Mouse (Mus musculus) limb, embryonic 15.5 days (tissue): ENCODE results near the gene Psmd1. TPM values are rescaled to one million over a fixed set of nuclear protein-coding genes. Genes with fewer than 3 reads are reported as not detected.

Experiments
- ATAC-seq: fragments of 200-750 bp; cut with Nextera tagmentation; 2 replicates; pipeline ENCODE4 v1.8.0; 2017; ENCODE audit warnings: low read depth, moderate TSS enrichment; ENCODE audit not compliant: insufficient number of reproducible peaks, low FRiP score, low TSS enrichment
- H3K27ac ChIP-seq: fragments of 300-500 bp; sonication (generic); 2 replicates; pipeline ENCODE4 v1.5.1; 2015; ENCODE audit warnings: moderate library complexity, mild to moderate bottlenecking, inconsistent platforms
- H3K27me3 ChIP-seq: fragments of 300-500 bp; sonication (generic); 2 replicates; pipeline ENCODE4 v1.6.1; 2015; ENCODE audit warnings: inconsistent platforms
- H3K36me3 ChIP-seq: fragments of 300-500 bp; sonication (generic); 2 replicates; pipeline ENCODE4 v1.6.1; 2015; ENCODE audit warnings: inconsistent platforms
- H3K4me1 ChIP-seq: fragments of 300-500 bp; sonication (generic); 2 replicates; pipeline ENCODE4 v1.6.1; 2015; ENCODE audit warnings: inconsistent platforms
- H3K4me2 ChIP-seq: fragments of 300-500 bp; sonication (generic); 2 replicates; pipeline ENCODE4 v1.6.1; 2015; ENCODE audit warnings: mild to moderate bottlenecking, inconsistent platforms
- H3K4me3 ChIP-seq: fragments of 300-500 bp; sonication (generic); 2 replicates; pipeline ENCODE4 v1.5.1; 2015; ENCODE audit warnings: mild to moderate bottlenecking, inconsistent platforms
- H3K9ac ChIP-seq: fragments of 300-500 bp; sonication (generic); 2 replicates; pipeline ENCODE4 v1.6.1; 2015; ENCODE audit warnings: inconsistent platforms
- H3K9me3 ChIP-seq: fragments of 300-500 bp; sonication (generic); 2 replicates; pipeline ENCODE4 v1.6.1; 2016; ENCODE audit warnings: inconsistent platforms
- WGBS: fragments of 180-500 bp; shearing (Covaris S2); methylation state at CpG from one replicate; pipeline ENCODE4 v1.1.7; 2015; 5-methylcytosine and 5-hydroxymethylcytosine counted together
- polyA plus RNA-seq: library from polyadenylated mRNA; unstranded; fragments of >200 nt; fragmentation: Nextera tagmentation; extraction: Ambion mirVana; gene quantifications from 2 replicates; pipeline ENCODE4 v1.2.1, GENCODE M21; 2015

Psmd1 gene
- polyA plus RNA-seq, 1 experiment from 2014 or later = 148 TPM

DNA sequence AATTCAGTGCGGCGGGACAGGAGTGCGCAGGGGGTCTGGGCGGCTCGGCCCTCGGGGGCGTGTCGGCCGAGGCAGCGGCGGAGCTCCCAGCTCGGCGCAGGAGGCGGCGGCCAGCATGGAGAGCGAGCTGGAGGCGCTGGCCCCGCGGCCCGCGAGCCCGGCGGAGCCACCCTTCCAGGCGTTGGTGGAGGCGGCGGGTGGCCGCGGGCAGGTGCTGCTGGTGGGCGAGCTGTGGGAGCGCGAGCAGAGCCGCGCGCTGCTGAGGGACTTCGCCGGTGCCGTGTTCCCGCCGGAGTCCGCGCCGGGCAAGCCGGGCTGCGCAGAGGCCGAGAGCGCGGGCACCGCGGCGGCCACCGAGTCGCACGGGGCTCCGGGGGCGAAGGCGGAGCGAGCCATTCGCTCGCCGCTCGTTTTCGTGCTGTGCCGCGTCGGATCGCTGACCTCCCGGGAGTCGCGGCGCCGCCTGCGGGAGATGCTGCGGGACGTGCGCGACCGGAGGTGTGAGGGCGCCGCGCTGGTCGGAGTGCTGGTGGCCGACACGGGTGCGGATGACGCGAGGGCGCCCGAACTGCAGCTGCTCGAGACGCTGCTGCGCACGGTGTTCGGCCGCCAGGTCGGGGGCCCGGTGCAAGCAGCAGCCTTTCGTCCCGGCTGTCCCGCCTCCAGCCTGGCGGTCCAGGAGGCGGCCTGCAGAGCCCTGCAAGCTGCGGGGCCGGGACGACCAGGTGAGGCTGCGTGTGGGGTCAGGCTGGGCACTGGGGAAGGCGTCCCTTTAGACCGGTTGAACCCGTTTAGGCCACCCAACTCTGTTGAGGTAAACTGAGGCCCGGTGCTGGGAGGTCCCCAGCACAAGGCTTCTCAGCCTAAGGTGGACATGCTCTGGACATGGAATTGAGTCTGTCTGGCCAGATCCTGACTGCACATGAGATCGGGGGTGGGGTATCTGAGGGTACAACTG is 18.1 kb upstream of the Psmd1 start, which contains the start of gene 2810459M11Rik:
2810459M11Rik (plus strand) TSS at position 16 of the 958 bp plus-strand sequence.
- H3K4me3 ChIP-seq = peak within 1 kb of the TSS; percentile 55
- peaks cover 62% of the 10 kb centered on the region for H3K27me3 ChIP-seq
- 1% methylated on average over 109 of the region's 110 CpGs for WGBS
- H3K4me1 ChIP-seq = peaks cover 11% of the 10 kb centered on the region
- 0 out of 2 replicates have a peak, but pooled peaks cover 7% of the 10 kb centered on the region for H3K9me3 ChIP-seq
- ATAC-seq = peak; percentile 66; the same call in 1 of the 2 replicates
- no peak within 1 kb of the TSS for H3K27ac ChIP-seq
- peak within 1 kb of the TSS; percentile 98 for H3K4me2 ChIP-seq
- no peaks in the 10 kb centered on the region for H3K36me3 ChIP-seq
- peak within 1 kb of the TSS; percentile 33; the same call in 1 of the 2 replicates for H3K9ac ChIP-seq

GRCm38 (mm10) chr1:86046833-86047563 is 17.2 kb upstream of the Psmd1 start:
- H3K9ac ChIP-seq = no peak overlapping the region
- H3K27me3 ChIP-seq = peaks cover 62% of the 10 kb centered on the region
- no peak overlapping the region for H3K27ac ChIP-seq
- peaks cover 11% of the 10 kb centered on the region for H3K4me1 ChIP-seq
- no peaks in the 10 kb centered on the region for H3K36me3 ChIP-seq
- ATAC-seq = no peak
- WGBS = 8% methylated on average over 24 of the region's 24 CpGs
- peak overlapping the region; percentile 55 for H3K4me3 ChIP-seq
- H3K9me3 ChIP-seq = 0 out of 2 replicates have a peak, but pooled peaks cover 2% of the 10 kb centered on the region
- H3K4me2 ChIP-seq = peak overlapping the region; percentile 98

GRCm38 (mm10) chr1:86048231-86048630 is 16.0 kb upstream of the Psmd1 start:
- ATAC-seq = no peak
- H3K4me2 ChIP-seq = no peak overlapping the region
- H3K9ac ChIP-seq = no peak overlapping the region
- no peaks in the 10 kb centered on the region for H3K36me3 ChIP-seq
- WGBS = 80% methylated on average over 4 of the region's 4 CpGs
- no peaks in the 10 kb centered on the region for H3K9me3 ChIP-seq
- H3K4me1 ChIP-seq = peaks cover 15% of the 10 kb centered on the region
- H3K27me3 ChIP-seq = peaks cover 58% of the 10 kb centered on the region
- H3K4me3 ChIP-seq = no peak overlapping the region
- no peak overlapping the region for H3K27ac ChIP-seq

GRCm38 (mm10) chr1:86048744-86049143 is 15.4 kb upstream of the Psmd1 start:
- no peak for ATAC-seq
- Histone ChIP-seq H3K36me3 (no peaks in the 10 kb centered on the region), H3K9me3 (no peaks in the 10 kb centered on the region), H3K9ac (no peak overlapping the region), H3K4me3 (no peak overlapping the region), H3K27ac (no peak overlapping the region), H3K4me1 (peaks cover 18% of the 10 kb centered on the region), H3K4me2 (no peak overlapping the region), H3K27me3 (peaks cover 54% of the 10 kb centered on the region)
- 79% methylated on average over 3 of the region's 3 CpGs for WGBS

- H3K4me1 ChIP-seq = peaks cover 17% of the 10 kb centered on the region; the same call in 1 of the 2 replicates
- H3K36me3 ChIP-seq = no peaks in the 10 kb centered on the region
- no peak overlapping the region for H3K9ac ChIP-seq
- no peaks in the 10 kb centered on the region for H3K9me3 ChIP-seq
- H3K4me3 ChIP-seq = no peak overlapping the region
- ATAC-seq = peak; percentile 62; the same call in 1 of the 2 replicates
- H3K4me2 ChIP-seq = no peak overlapping the region
- H3K27me3 ChIP-seq = peaks cover 8% of the 10 kb centered on the region
- H3K27ac ChIP-seq = peak overlapping the region; percentile 65
- 65% methylated on average over 12 of the region's 12 CpGs for WGBS
Measured at GRCm38 (mm10) chr1:86053198-86053921, 10.8 kb upstream of the Psmd1 start.

GRCm38 (mm10) chr1:86054943-86055342 is 9.2 kb upstream of the Psmd1 start:
- Histone ChIP-seq H3K27ac (no peak overlapping the region), H3K4me2 (no peak overlapping the region), H3K9me3 (no peaks in the 10 kb centered on the region), H3K9ac (no peak overlapping the region), H3K36me3 (no peaks in the 10 kb centered on the region), H3K27me3 (no peaks in the 10 kb centered on the region), H3K4me3 (no peak overlapping the region), H3K4me1 (peaks cover 22% of the 10 kb centered on the region; the same call in 1 of the 2 replicates)
- no peak for ATAC-seq
- 15% methylated on average over 3 of the region's 3 CpGs for WGBS

DNA sequence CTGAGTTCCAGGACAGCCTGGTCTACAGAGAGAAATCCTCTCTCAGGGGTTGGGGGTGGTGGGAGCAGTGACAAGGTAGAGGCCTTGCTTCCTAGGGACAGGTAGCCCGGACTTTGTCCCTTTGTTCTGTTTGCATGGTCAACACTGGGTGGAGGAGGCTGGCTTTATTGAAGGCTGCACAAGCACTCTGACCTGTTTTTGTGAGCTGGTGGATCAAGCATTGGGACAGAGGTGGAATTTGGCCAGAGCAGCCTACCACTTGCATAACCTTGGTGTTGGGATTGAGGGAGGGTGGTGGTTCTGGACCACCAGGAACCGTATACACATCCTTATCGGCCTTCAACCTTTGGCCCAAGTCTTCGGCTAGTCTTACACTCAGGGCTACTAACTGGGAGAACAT is 7.9 kb upstream of the Psmd1 start:
- Histone ChIP-seq H3K9ac (no peak overlapping the region), H3K27ac (no peak overlapping the region), H3K36me3 (no peaks in the 10 kb centered on the region), H3K4me3 (no peak overlapping the region), H3K9me3 (no peaks in the 10 kb centered on the region), H3K27me3 (no peaks in the 10 kb centered on the region), H3K4me2 (no peak overlapping the region), H3K4me1 (peaks cover 22% of the 10 kb centered on the region; the same call in 1 of the 2 replicates)
- ATAC-seq = no peak
- 91% methylated on average over 4 of the region's 4 CpGs for WGBS

- H3K36me3 ChIP-seq = no peaks in the 10 kb centered on the region
- WGBS = 11% methylated on average over 21 of the region's 21 CpGs
- peak overlapping the region; percentile 37 for H3K4me3 ChIP-seq
- H3K4me2 ChIP-seq = peak overlapping the region; percentile 54
- peak; percentile 62 for ATAC-seq
- peaks cover 12% of the 10 kb centered on the region; the same call in 1 of the 2 replicates for H3K4me1 ChIP-seq
- H3K27ac ChIP-seq = no peak overlapping the region
- no peaks in the 10 kb centered on the region for H3K27me3 ChIP-seq
- H3K9me3 ChIP-seq = no peaks in the 10 kb centered on the region
- no peak overlapping the region for H3K9ac ChIP-seq
Measured at GRCm38 (mm10) chr1:86058856-86059769, 5.1 kb upstream of the Psmd1 start.

DNA sequence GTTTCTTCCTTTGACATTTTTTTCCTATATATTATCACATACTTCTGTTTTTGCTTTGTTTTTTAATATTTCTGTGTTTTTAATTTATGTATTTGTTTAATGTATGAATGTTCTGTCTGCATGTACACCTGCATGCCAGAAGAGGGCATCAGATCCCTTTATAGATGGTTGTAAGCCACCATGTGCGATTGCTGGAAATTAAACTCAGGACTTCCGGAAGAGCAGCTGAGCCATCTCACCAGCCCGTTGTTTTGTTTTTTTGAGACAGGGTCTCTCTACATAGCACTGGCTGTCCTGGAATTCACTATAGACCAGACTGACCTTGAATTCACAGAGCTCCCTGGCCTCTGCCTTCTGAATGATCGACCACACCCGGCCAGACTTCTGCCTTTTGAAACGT is 1.7 kb upstream of the Psmd1 start:
- Histone ChIP-seq H3K9ac (no peak overlapping the region), H3K9me3 (no peaks in the 10 kb centered on the region), H3K4me2 (no peak overlapping the region), H3K27me3 (no peaks in the 10 kb centered on the region), H3K36me3 (no peaks in the 10 kb centered on the region), H3K4me3 (no peak overlapping the region), H3K27ac (no peak overlapping the region), H3K4me1 (peaks cover 14% of the 10 kb centered on the region)
- ATAC-seq = no peak
- 81% methylated on average over 6 of the region's 6 CpGs for WGBS

GRCm38 (mm10) chr1:86076565-86076964 is 12.4 kb downstream of the Psmd1 start:
- Histone ChIP-seq H3K4me2 (no peak overlapping the region), H3K4me1 (no peaks in the 10 kb centered on the region), H3K27me3 (no peaks in the 10 kb centered on the region), H3K27ac (no peak overlapping the region), H3K4me3 (no peak overlapping the region), H3K9ac (no peak overlapping the region), H3K36me3 (peaks cover 73% of the 10 kb centered on the region), H3K9me3 (no peaks in the 10 kb centered on the region)
- 95% methylated on average over 2 of the region's 2 CpGs for WGBS
- ATAC-seq = no peak
